Mouse (Mus musculus) megakaryocyte, embryonic 14.5 days (primary cell): ENCODE data around the gene Ltc4s.

Source experiments
- FLI1 ChIP-seq: IDR thresholded peaks from 2 replicates; pipeline ENCODE4 v1.6.1; 2012; ENCODE audit warnings: low read length, inconsistent platforms, mixed read lengths
- GATA1 ChIP-seq: IDR thresholded peaks from 3 replicates; pipeline ENCODE4 v1.6.1; 2012; ENCODE audit warnings: mixed read lengths, low read length, inconsistent platforms, borderline replicate concordance

DNA sequence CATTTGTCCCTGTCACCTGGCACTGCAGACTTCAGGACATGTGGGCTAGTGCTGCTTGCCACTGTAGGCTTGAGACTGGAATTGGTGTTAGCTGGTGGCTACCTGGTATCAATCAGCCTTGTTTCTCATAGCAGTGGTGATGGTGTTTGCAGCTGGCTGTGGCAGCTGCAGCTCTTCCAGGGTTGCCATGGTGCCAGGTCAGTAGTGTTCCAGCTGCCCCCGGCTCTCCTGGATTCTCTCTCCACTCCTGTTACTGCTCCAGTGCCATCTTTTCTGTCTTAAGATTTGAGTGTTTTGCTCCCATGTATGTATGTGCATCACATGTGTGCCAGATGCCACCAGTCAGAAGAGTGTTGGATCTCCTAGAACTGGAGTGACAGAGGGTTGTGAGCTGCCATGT is 15.0 kb upstream of the Ltc4s start:
- TF ChIP-seq GATA1 (no peak), FLI1 (no peak)
